Mouse (Mus musculus) E14TG2a.4 (cell line): ENCODE data around the gene Fstl1.

ENCODE experiments used
- H3K27me3 ChIP-seq: 2 replicates; pipeline ENCODE4 v1.6.1; 2014; ENCODE audit warnings: low read length, control low read depth; ENCODE audit not compliant: insufficient read depth
- H3K36me3 ChIP-seq: 2 replicates; pipeline ENCODE4 v1.6.1; 2014; ENCODE audit warnings: low read length, control low read depth; ENCODE audit not compliant: insufficient read depth
- H3K4me1 ChIP-seq: replicated peaks from 2 replicates; pipeline ENCODE4 v1.6.1; 2014; ENCODE audit warnings: low read depth, low read length, control low read depth
- H3K4me3 ChIP-seq: replicated peaks from 2 replicates; pipeline ENCODE4 v1.5.1; 2014; ENCODE audit warnings: mild to moderate bottlenecking, low read length
- H3K9me3 ChIP-seq: 2 replicates; pipeline ENCODE4 v1.6.1; 2014; ENCODE audit warnings: low read length, control low read depth
- CTCF ChIP-seq: conservative IDR thresholded peaks from 2 replicates; pipeline ENCODE4 v1.5.1; 2014; ENCODE audit warnings: low read length
- NANOG ChIP-seq: IDR thresholded peaks from 2 replicates; pipeline ENCODE4 v1.6.1; 2014; ENCODE audit warnings: borderline replicate concordance, low read length, mixed read lengths
- POU5F1 ChIP-seq: IDR thresholded peaks from 2 replicates; pipeline ENCODE4 v1.6.1; 2014; ENCODE audit warnings: low read length, borderline replicate concordance

Gene Fstl1

GRCm38 (mm10) chr16:37779651-37780280 lies 3.1 kb downstream of the Fstl1 start:
- no peak overlapping the region for H3K4me3 ChIP-seq
- H3K27me3 ChIP-seq: peaks cover 19% of the 10 kb centered on the region
- H3K4me1 ChIP-seq: peaks cover 50% of the 10 kb centered on the region
- H3K36me3 ChIP-seq: peaks cover 19% of the 10 kb centered on the region
- TF ChIP-seq CTCF (no peak), NANOG (no peak), POU5F1 (no peak)
- no peaks in the 10 kb centered on the region for H3K9me3 ChIP-seq

- Histone ChIP-seq H3K9me3 (no peaks in the 10 kb centered on the region), H3K4me1 (peaks cover 56% of the 10 kb centered on the region), H3K36me3 (peaks cover 25% of the 10 kb centered on the region), H3K27me3 (peaks cover 13% of the 10 kb centered on the region), H3K4me3 (peak overlapping the region; percentile 10; the same call in 1 of the 2 replicates)
- no peak for TF ChIP-seq POU5F1
- no peak for TF ChIP-seq NANOG
- no peak for TF ChIP-seq CTCF
These were observed 3.7 kb downstream of the Fstl1 start for GRCm38 (mm10) chr16:37780386-37780785.

- peak overlapping the region; percentile 10; the same call in 1 of the 2 replicates for H3K4me3 ChIP-seq
- peaks cover 58% of the 10 kb centered on the region for H3K4me1 ChIP-seq
- TF ChIP-seq POU5F1: no peak
- no peak for TF ChIP-seq NANOG
- no peak for TF ChIP-seq CTCF
These were observed 4.2 kb downstream of the Fstl1 start for GRCm38 (mm10) chr16:37780911-37781310.

GRCm38 (mm10) chr16:37784526-37784925 lies 7.9 kb downstream of the Fstl1 start:
- no peaks in the 10 kb centered on the region for H3K9me3 ChIP-seq
- H3K36me3 ChIP-seq: peaks cover 33% of the 10 kb centered on the region

More at GRCm38 (mm10) chr16:37780911-37781310, 4.2 kb downstream of the Fstl1 start:
- Histone ChIP-seq H3K36me3 (peaks cover 26% of the 10 kb centered on the region), H3K27me3 (peaks cover 9% of the 10 kb centered on the region), H3K9me3 (no peaks in the 10 kb centered on the region)

GRCm38 (mm10) chr16:37787558-37788194 lies 11.0 kb downstream of the Fstl1 start:
- Histone ChIP-seq H3K27me3 (no peaks in the 10 kb centered on the region), H3K9me3 (no peaks in the 10 kb centered on the region), H3K4me1 (peaks cover 73% of the 10 kb centered on the region), H3K36me3 (peaks cover 24% of the 10 kb centered on the region), H3K4me3 (0 out of 2 replicates have a peak overlapping the region, but pooled peaks have one; percentile 5)
- TF ChIP-seq POU5F1 (no peak), NANOG (no peak), CTCF (no peak)

More at GRCm38 (mm10) chr16:37784526-37784925, 7.9 kb downstream of the Fstl1 start:
- Histone ChIP-seq H3K27me3 (no peaks in the 10 kb centered on the region), H3K4me3 (no peak overlapping the region), H3K4me1 (peaks cover 67% of the 10 kb centered on the region)
- TF ChIP-seq CTCF (no peak), NANOG (no peak), POU5F1 (no peak)

GRCm38 (mm10) chr16:37788367-37789014 lies 11.8 kb downstream of the Fstl1 start:
- H3K36me3 ChIP-seq: peaks cover 28% of the 10 kb centered on the region
- no peaks in the 10 kb centered on the region for H3K27me3 ChIP-seq
- peak overlapping the region; percentile 5; the same call in 1 of the 2 replicates for H3K4me3 ChIP-seq
- peaks cover 76% of the 10 kb centered on the region for H3K4me1 ChIP-seq
- H3K9me3 ChIP-seq: no peaks in the 10 kb centered on the region
- TF ChIP-seq POU5F1 (no peak), NANOG (no peak), CTCF (no peak)

GRCm38 (mm10) chr16:37789015-37789381 lies 12.3 kb downstream of the Fstl1 start:
- Histone ChIP-seq H3K36me3 (peaks cover 34% of the 10 kb centered on the region), H3K4me3 (0 out of 2 replicates have a peak overlapping the region, but pooled peaks have one; percentile 5), H3K27me3 (no peaks in the 10 kb centered on the region), H3K4me1 (peaks cover 81% of the 10 kb centered on the region), H3K9me3 (no peaks in the 10 kb centered on the region)
- no peak for TF ChIP-seq POU5F1
- no peak for TF ChIP-seq NANOG
- no peak for TF ChIP-seq CTCF

- TF ChIP-seq CTCF (no peak), POU5F1 (no peak), NANOG (no peak)
- no peaks in the 10 kb centered on the region for H3K27me3 ChIP-seq
These were observed 12.8 kb downstream of the Fstl1 start for GRCm38 (mm10) chr16:37789394-37789920.

More at GRCm38 (mm10) chr16:37789394-37789920, 12.8 kb downstream of the Fstl1 start:
- Histone ChIP-seq H3K9me3 (no peaks in the 10 kb centered on the region), H3K4me3 (no peak overlapping the region), H3K4me1 (peaks cover 81% of the 10 kb centered on the region), H3K36me3 (peaks cover 34% of the 10 kb centered on the region)
